Mouse (Mus musculus): ENCODE measurements around the gene Hsh2d.

- TF ChIP-seq CTCF (IDR thresholded peaks at IDR 0.05; ENCODE audit: low read depth, low read length) (no peak), POLR2A (IDR thresholded peaks at IDR 0.05; ENCODE audit: borderline replicate concordance, low read depth, low read length) (no peak)
Observed at GRCm38 (mm10) chr8:72158726-72159125, 30.7 kb upstream of the Hsh2d start.
